9 mouse cellular contexts compared by ENCODE assay signal in genomic region chr5:33683897-33684652, GRCm38 (mm10). TPM values are rescaled to one million over a fixed set of nuclear protein-coding genes. Genes with fewer than 3 reads are reported as not detected.
DNase-seq lines count a peak whose midpoint lies in the region; ATAC-seq and TF ChIP-seq lines count a peak whose summit lies in the region.
"Had no signal": no experiment of that assay in that cellular context is flagged by ENCODE, and none has a peak within 500 bp of the region (broad histone marks: within the 10 kb centered on the region; RNA-seq: fewer than 3 reads in every experiment).

No protein-coding gene starts in this region.

- peak; percentile 60; the same call in 1 of the 2 replicates for ATAC-seq in forebrain, postnatal 0 days
- ATAC-seq in kidney, embryonic 14.5 days (ENCODE audit: low FRiP score, low TSS enrichment), result peak; percentile 74; the same call in 1 of the 2 replicates

- no peak overlapping the region for H3K9ac ChIP-seq in forebrain, postnatal 0 days
- no peak overlapping the region for H3K9ac ChIP-seq in kidney, embryonic 14.5 days (ENCODE audit: low read depth, low read length)
- H3K9ac ChIP-seq: limb, embryonic 15.5 days had no signal

- no peaks in the 10 kb centered on the region for H3K4me1 ChIP-seq in forebrain, postnatal 0 days (ENCODE audit: insufficient read depth)
- peaks cover 1% of the 10 kb centered on the region; the same call in 1 of the 2 replicates for H3K4me1 ChIP-seq in kidney, embryonic 14.5 days (ENCODE audit: control insufficient read depth, insufficient read depth, low read length)

- H3K27ac ChIP-seq in forebrain, postnatal 0 days (ENCODE audit: low read depth, low read length), result no peak overlapping the region
- no peak overlapping the region for H3K27ac ChIP-seq in kidney, embryonic 14.5 days (ENCODE audit: low read depth, low read length)

- peak; percentile 27 for DNase-seq in left cerebral cortex, adult 11 months (ENCODE audit: low spot score)
- no peak for DNase-seq in left cerebral cortex, adult 8-10 months (ENCODE audit: low spot score in 2 of 2)
- peak; percentile 68 for DNase-seq in adipocyte (ENCODE audit: low spot score)
- peak; percentile 74 for DNase-seq in forebrain, postnatal 0 days
- DNase-seq in lung, postnatal 36 days, result peak; percentile 91
- peak; percentile 26 for DNase-seq in thymus, postnatal 25 days
- DNase-seq in cerebellum, adult 11-12 months, result no peak

- whole genome bisulfite sequencing in forebrain, postnatal 0 days, result 45% methylated on average over 7 of the region's 7 CpGs
- 54% methylated on average over 7 of the region's 7 CpGs for WGBS in kidney, embryonic 14.5 days

- no peak overlapping the region for H3K4me3 ChIP-seq in forebrain, postnatal 0 days (ENCODE audit: low read depth, low read length)
- H3K4me3 ChIP-seq in kidney, embryonic 14.5 days (ENCODE audit: low read length), result no peak overlapping the region
- H3K4me3 ChIP-seq: limb, embryonic 15.5 days had no signal

- H3K27me3 ChIP-seq in forebrain, postnatal 0 days (ENCODE audit: insufficient read depth, low read length), result no peaks in the 10 kb centered on the region
- no peaks in the 10 kb centered on the region for H3K27me3 ChIP-seq in kidney, embryonic 14.5 days (ENCODE audit: control insufficient read depth, insufficient read depth, low read length)
- H3K27me3 ChIP-seq: limb, embryonic 15.5 days had no signal

- TF ChIP-seq CTCF in forebrain, postnatal 0 days (IDR thresholded peaks at IDR 0.05; ENCODE audit: low read depth), result peak; percentile 74

- no peaks in the 10 kb centered on the region for H3K9me3 ChIP-seq in forebrain, postnatal 0 days (ENCODE audit: low read length)
- H3K9me3 ChIP-seq in kidney, embryonic 14.5 days (ENCODE audit: control insufficient read depth, low read length), result no peaks in the 10 kb centered on the region
- H3K9me3 ChIP-seq: limb, embryonic 15.5 days had no signal

- no peaks in the 10 kb centered on the region for H3K36me3 ChIP-seq in forebrain, postnatal 0 days (ENCODE audit: insufficient read depth)
- no peaks in the 10 kb centered on the region for H3K36me3 ChIP-seq in kidney, embryonic 14.5 days (ENCODE audit: control insufficient read depth, insufficient read depth, low read length)
- H3K36me3 ChIP-seq: limb, embryonic 15.5 days had no signal

- no peak overlapping the region for H3K4me2 ChIP-seq in forebrain, postnatal 0 days (ENCODE audit: low read depth)
- H3K4me2 ChIP-seq in kidney, embryonic 14.5 days (replicated peaks; ENCODE audit: low read depth, low read length), result no peak overlapping the region
- H3K4me2 ChIP-seq: limb, embryonic 15.5 days had no signal

RNA-seq across cellular contexts. Expression of gene Tmem129, which starts 25.9 kb away (rescaled TPM):
- 10 to 100 TPM; 23.1 to 26.2 (median 24.0) TPM for total RNA-seq in left cerebral cortex, adult 8-10 months (2022)
- total RNA-seq in forebrain, postnatal 0 days (2014; rRNA removed), result 20.6 and 23.9 TPM in 2 replicates
- polyA plus RNA-seq in forebrain, postnatal 0 days (2015; fragmentation: Nextera tagmentation; extraction: Ambion mirVana), result 15.5 and 20.9 TPM in 2 replicates
- polyA plus RNA-seq in kidney, embryonic 14.5 days (2014; fragmentation: Nextera tagmentation; extraction: Ambion mirVana), result 32.3 and 37.7 TPM in 2 replicates

RNA-seq across cellular contexts. Expression of gene Tacc3, which starts 26.1 kb away (rescaled TPM):
- 1 to 10 TPM; 5.3 to 7.5 (median 6.9) TPM for total RNA-seq in left cerebral cortex, adult 8-10 months (2022)
- 12.0 and 20.1 TPM in 2 replicates for total RNA-seq in forebrain, postnatal 0 days (2014; rRNA removed)
- 24.9 and 25.5 TPM in 2 replicates for polyA plus RNA-seq in forebrain, postnatal 0 days (2015; fragmentation: Nextera tagmentation; extraction: Ambion mirVana)
- polyA plus RNA-seq in kidney, embryonic 14.5 days (2014; fragmentation: Nextera tagmentation; extraction: Ambion mirVana), result 175 and 205 TPM in 2 replicates

RNA-seq across cellular contexts. Expression of gene Slbp, which starts 31.7 kb away (rescaled TPM):
- 10 to 100 TPM; 25.0 to 28.6 (median 26.4) TPM for total RNA-seq in left cerebral cortex, adult 8-10 months (2022)
- total RNA-seq in forebrain, postnatal 0 days (2014; rRNA removed), result 88.7 and 89.8 TPM in 2 replicates
- 86.4 and 94.4 TPM in 2 replicates for polyA plus RNA-seq in forebrain, postnatal 0 days (2015; fragmentation: Nextera tagmentation; extraction: Ambion mirVana)
- 261 TPM in 2 replicates for polyA plus RNA-seq in kidney, embryonic 14.5 days (2014; fragmentation: Nextera tagmentation; extraction: Ambion mirVana)

RNA-seq across cellular contexts. Expression of gene Fgfr3, which starts 37.4 kb away (rescaled TPM):
- total RNA-seq in left cerebral cortex, adult 8-10 months (2022), result 100 to 1,000 TPM; 103 to 113 (median 105) TPM
- total RNA-seq in forebrain, postnatal 0 days (2014; rRNA removed), result 52.2 and 56.6 TPM in 2 replicates
- 11.7 and 22.2 TPM in 2 replicates for polyA plus RNA-seq in forebrain, postnatal 0 days (2015; fragmentation: Nextera tagmentation; extraction: Ambion mirVana)
- 9.6 and 13.8 TPM in 2 replicates for polyA plus RNA-seq in kidney, embryonic 14.5 days (2014; fragmentation: Nextera tagmentation; extraction: Ambion mirVana)

RNA-seq across cellular contexts. Expression of gene Gm9903, which starts 54.4 kb away (rescaled TPM):
- under 1 TPM; 0.55 to 0.89 (median 0.76) TPM for total RNA-seq in left cerebral cortex, adult 8-10 months (2022)
- 1.00 TPM in 1 of 2 replicates, not detected in the other for total RNA-seq in forebrain, postnatal 0 days (2014; rRNA removed)
- 0.39 and 0.59 TPM in 2 replicates for polyA plus RNA-seq in forebrain, postnatal 0 days (2015; fragmentation: Nextera tagmentation; extraction: Ambion mirVana)
- 0.57 and 1.0 TPM in 2 replicates for polyA plus RNA-seq in kidney, embryonic 14.5 days (2014; fragmentation: Nextera tagmentation; extraction: Ambion mirVana)

Comparison
In these comparisons a context has a peak if more than half of its experiments do, and no peak if none do; other contexts are left out.
1. DNase-seq: peak in left cerebral cortex, adult 11 months (single experiment), adipocyte (single experiment), forebrain, postnatal 0 days (single experiment), lung, postnatal 36 days (single experiment) and thymus, postnatal 25 days (single experiment); none in left cerebral cortex, adult 8-10 months (0 of 2) and cerebellum, adult 11-12 months (single experiment).